Mouse (Mus musculus): ENCODE measurements around the gene Ltv1. TPM values are rescaled to one million over a fixed set of nuclear protein-coding genes. Genes with fewer than 3 reads are reported as not detected.

The Ltv1 gene
- polyA plus RNA-seq, 1 experiment from 2014 or later = 52.7 TPM

DNA sequence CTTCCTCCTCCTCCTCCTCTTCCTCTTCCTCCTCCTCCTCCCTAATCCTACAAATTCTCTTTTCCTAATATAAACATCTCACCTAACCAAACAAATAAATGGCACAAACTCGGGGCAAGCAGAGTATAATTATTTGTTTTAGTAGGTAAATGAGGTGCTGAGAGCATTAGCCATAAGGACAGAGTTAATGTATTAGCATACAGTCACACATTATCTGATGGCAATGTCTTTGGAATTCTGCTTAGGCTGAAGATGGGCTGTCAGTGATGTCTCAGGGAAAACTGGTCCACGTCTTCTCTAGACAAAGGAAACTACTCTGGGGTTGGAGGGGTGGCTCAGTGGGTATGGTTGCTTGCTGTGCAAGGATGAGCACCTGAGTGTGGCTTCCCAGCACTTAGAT lies 21.5 kb downstream of the Ltv1 start:
- DNase-seq (ENCODE audit: low spot score) = no peak
- ATAC-seq (replicated peaks; ENCODE audit: low FRiP score, low read depth) = no peak
- H3K27ac ChIP-seq = no peak overlapping the region

GRCm38 (mm10) chr10:13170739-13171448 lies 22.1 kb downstream of the Ltv1 start:
- 21% methylated on average over 12 of the region's 12 CpGs for WGBS
- H3K4me2 ChIP-seq (ENCODE audit: low read length) = no peak overlapping the region
- DNase-seq (ENCODE audit: low spot score) = peak; percentile 24
- H3K27me3 ChIP-seq (ENCODE audit: insufficient read depth, low read length) = no peaks in the 10 kb centered on the region
- H3K4me3 ChIP-seq (replicated peaks; ENCODE audit: low read depth, low read length) = no peak overlapping the region
- no peak for TF ChIP-seq CTCF (IDR thresholded peaks at IDR 0.05; ENCODE audit: low read depth)
- H3K9ac ChIP-seq (ENCODE audit: low read depth, low read length) = no peak overlapping the region
- no peaks in the 10 kb centered on the region for H3K36me3 ChIP-seq (ENCODE audit: insufficient read depth, low read length)
- no peak overlapping the region for H3K27ac ChIP-seq
- 0 out of 2 replicates have a peak, but pooled peaks cover 10% of the 10 kb centered on the region for H3K4me1 ChIP-seq (replicated peaks; ENCODE audit: insufficient read depth, low read length)
- H3K9me3 ChIP-seq (replicated peaks; ENCODE audit: low read length) = no peaks in the 10 kb centered on the region
- no peak for ATAC-seq (replicated peaks; ENCODE audit: low FRiP score, low read depth)

More for the DNA sequence above, 21.5 kb downstream of the Ltv1 start:
- Histone ChIP-seq H3K4me1 (replicated peaks; ENCODE audit: insufficient read depth, low read length) (0 out of 2 replicates have a peak, but pooled peaks cover 10% of the 10 kb centered on the region), H3K9me3 (replicated peaks; ENCODE audit: low read length) (no peaks in the 10 kb centered on the region), H3K4me3 (replicated peaks; ENCODE audit: low read depth, low read length) (no peak overlapping the region), H3K36me3 (ENCODE audit: insufficient read depth, low read length) (no peaks in the 10 kb centered on the region), H3K4me2 (ENCODE audit: low read length) (no peak overlapping the region), H3K27me3 (ENCODE audit: insufficient read depth, low read length) (no peaks in the 10 kb centered on the region), H3K9ac (ENCODE audit: low read depth, low read length) (no peak overlapping the region)
- TF ChIP-seq CTCF (IDR thresholded peaks at IDR 0.05; ENCODE audit: low read depth) = no peak
- WGBS = 44% methylated on average over 2 of the region's 2 CpGs

- 82% methylated on average over 5 of the region's 5 CpGs for WGBS
- H3K27me3 ChIP-seq (ENCODE audit: insufficient read depth, low read length) = no peaks in the 10 kb centered on the region
- H3K4me2 ChIP-seq (ENCODE audit: low read length) = no peak overlapping the region
- H3K4me3 ChIP-seq (replicated peaks; ENCODE audit: low read depth, low read length) = no peak overlapping the region
- no peak for TF ChIP-seq CTCF (IDR thresholded peaks at IDR 0.05; ENCODE audit: low read depth)
- no peak overlapping the region for H3K27ac ChIP-seq
- DNase-seq (ENCODE audit: low spot score) (no peak), ATAC-seq (replicated peaks; ENCODE audit: low FRiP score, low read depth) (no peak)
- H3K36me3 ChIP-seq (ENCODE audit: insufficient read depth, low read length) = no peaks in the 10 kb centered on the region
- 0 out of 2 replicates have a peak, but pooled peaks cover 10% of the 10 kb centered on the region for H3K4me1 ChIP-seq (replicated peaks; ENCODE audit: insufficient read depth, low read length)
- no peak overlapping the region for H3K9ac ChIP-seq (ENCODE audit: low read depth, low read length)
- H3K9me3 ChIP-seq (replicated peaks; ENCODE audit: low read length) = no peaks in the 10 kb centered on the region
Measured at GRCm38 (mm10) chr10:13168461-13168860, 24.5 kb downstream of the Ltv1 start.

DNA sequence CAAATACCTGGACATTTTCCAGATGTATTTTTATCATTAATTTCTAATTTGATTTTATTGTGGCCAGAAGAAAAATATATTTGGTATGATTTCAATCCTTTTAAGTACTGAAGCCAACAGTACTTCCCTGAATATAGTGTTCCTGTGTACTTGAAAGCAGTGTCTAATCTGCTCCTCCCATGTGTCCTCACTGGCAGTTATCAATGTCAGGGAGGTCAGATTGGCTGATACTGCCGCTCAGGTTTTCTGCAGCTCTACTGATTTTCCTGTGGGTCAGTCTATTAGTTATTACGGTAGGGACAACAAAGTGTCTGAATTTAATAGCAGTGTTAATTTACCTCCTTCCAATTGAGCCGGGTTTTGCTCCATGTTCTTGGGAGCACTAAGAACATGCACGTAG lies 30.9 kb downstream of the Ltv1 start:
- H3K27ac ChIP-seq = no peak overlapping the region
- H3K4me1 ChIP-seq (replicated peaks; ENCODE audit: insufficient read depth, low read length) = no peaks in the 10 kb centered on the region
- no peaks in the 10 kb centered on the region for H3K36me3 ChIP-seq (ENCODE audit: insufficient read depth, low read length)
- H3K4me2 ChIP-seq (ENCODE audit: low read length) = no peak overlapping the region
- ATAC-seq (replicated peaks; ENCODE audit: low FRiP score, low read depth) (no peak), DNase-seq (ENCODE audit: low spot score) (no peak)
- H3K4me3 ChIP-seq (replicated peaks; ENCODE audit: low read depth, low read length) = no peak overlapping the region
- H3K9me3 ChIP-seq (replicated peaks; ENCODE audit: low read length) = no peaks in the 10 kb centered on the region
- TF ChIP-seq CTCF (IDR thresholded peaks at IDR 0.05; ENCODE audit: low read depth) = no peak
- 73% methylated on average over 4 of the region's 4 CpGs for WGBS
- H3K27me3 ChIP-seq (ENCODE audit: insufficient read depth, low read length) = no peaks in the 10 kb centered on the region
- no peak overlapping the region for H3K9ac ChIP-seq (ENCODE audit: low read depth, low read length)

DNA sequence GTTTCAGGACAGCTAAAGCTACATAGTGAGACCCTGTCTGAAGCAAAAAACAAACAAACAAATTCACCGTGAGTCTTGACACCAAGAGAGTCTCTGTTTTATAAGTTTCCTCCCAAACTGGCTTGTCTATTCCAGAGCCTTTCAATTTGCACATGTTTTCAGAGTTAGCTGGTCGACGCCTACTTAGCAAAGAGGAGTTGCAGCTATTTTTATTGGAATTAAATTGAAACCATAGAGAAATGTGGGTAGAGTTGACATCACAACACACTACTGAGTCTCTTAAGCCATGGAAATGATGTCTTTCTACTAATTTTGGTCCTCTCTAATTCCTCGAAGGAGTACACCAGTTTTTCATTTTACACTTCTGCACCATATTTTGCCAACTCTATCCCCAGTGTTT lies 32.1 kb downstream of the Ltv1 start:
- Histone ChIP-seq H3K36me3 (ENCODE audit: insufficient read depth, low read length) (no peaks in the 10 kb centered on the region), H3K27me3 (ENCODE audit: insufficient read depth, low read length) (no peaks in the 10 kb centered on the region), H3K9ac (ENCODE audit: low read depth, low read length) (no peak overlapping the region), H3K4me3 (replicated peaks; ENCODE audit: low read depth, low read length) (no peak overlapping the region), H3K9me3 (replicated peaks; ENCODE audit: low read length) (no peaks in the 10 kb centered on the region), H3K4me2 (ENCODE audit: low read length) (no peak overlapping the region), H3K27ac (no peak overlapping the region), H3K4me1 (replicated peaks; ENCODE audit: insufficient read depth, low read length) (no peaks in the 10 kb centered on the region)
- ATAC-seq (replicated peaks; ENCODE audit: low FRiP score, low read depth) = no peak
- WGBS = 85% methylated on average over 4 of the region's 4 CpGs
- no peak for TF ChIP-seq CTCF (IDR thresholded peaks at IDR 0.05; ENCODE audit: low read depth)
- no peak for DNase-seq (ENCODE audit: low spot score)

DNA sequence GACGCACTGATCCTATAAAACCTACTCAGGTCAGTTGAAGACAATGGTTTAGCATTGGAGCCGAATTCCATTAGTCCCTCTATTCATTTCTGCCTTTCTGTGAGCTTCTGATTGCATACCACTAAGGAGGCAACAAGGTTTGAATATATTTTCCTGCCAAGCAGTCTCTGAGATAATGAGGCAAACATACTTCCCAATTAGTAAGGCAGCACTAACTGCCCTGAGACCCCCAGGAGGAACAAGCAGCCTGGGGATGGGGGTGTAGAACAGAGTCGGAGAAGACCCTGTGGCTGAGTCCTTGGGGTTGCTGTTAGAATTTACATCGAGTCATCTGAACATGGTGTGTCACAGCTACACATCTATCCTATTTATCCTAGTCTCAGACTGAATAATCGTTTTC lies 37.6 kb downstream of the Ltv1 start:
- Histone ChIP-seq H3K27ac (no peak overlapping the region), H3K4me2 (ENCODE audit: low read length) (no peak overlapping the region), H3K27me3 (ENCODE audit: insufficient read depth, low read length) (no peaks in the 10 kb centered on the region), H3K9me3 (replicated peaks; ENCODE audit: low read length) (no peaks in the 10 kb centered on the region), H3K9ac (ENCODE audit: low read depth, low read length) (no peak overlapping the region), H3K4me3 (replicated peaks; ENCODE audit: low read depth, low read length) (no peak overlapping the region), H3K4me1 (replicated peaks; ENCODE audit: insufficient read depth, low read length) (no peaks in the 10 kb centered on the region), H3K36me3 (ENCODE audit: insufficient read depth, low read length) (no peaks in the 10 kb centered on the region)
- ATAC-seq (replicated peaks; ENCODE audit: low FRiP score, low read depth) (no peak), DNase-seq (ENCODE audit: low spot score) (no peak)
- no peak for TF ChIP-seq CTCF (IDR thresholded peaks at IDR 0.05; ENCODE audit: low read depth)
- 90% methylated on average over 5 of the region's 5 CpGs for WGBS

All from kidney, postnatal 0 days (tissue).